Mouse (Mus musculus) MEL-GATA-1-ER (cell line): Measurements from ENCODE around the gene Sf3b5.
A peak's percentile ranks its signal among the peaks of the same experiment; 100 is the strongest.

Experiments
- DNase-seq: peaks from one replicate; pipeline ENCODE4 v3.0.0-alpha.2; 2012; ENCODE audit warnings: low read depth; ENCODE audit errors: extremely low read depth

The Sf3b5 gene

GRCm38 (mm10) chr10:13005043-13005442, at the start of gene Sf3b5:
Sf3b5 (plus strand) TSS chr10:13005343.
- DNase-seq: no peak

GRCm38 (mm10) chr10:12955831-12956230, 49.3 kb upstream of the Sf3b5 start:
- no peak for DNase-seq

- no peak for DNase-seq
These were observed 47.9 kb upstream of the Sf3b5 start for GRCm38 (mm10) chr10:12957271-12957670.

- DNase-seq: no peak
These were observed 43.6 kb upstream of the Sf3b5 start for GRCm38 (mm10) chr10:12961546-12961945.

- DNase-seq: peak; percentile 60
These were observed 42.9 kb upstream of the Sf3b5 start for GRCm38 (mm10) chr10:12962238-12962637.

- peak; percentile 58 for DNase-seq
These were observed 41.6 kb upstream of the Sf3b5 start for GRCm38 (mm10) chr10:12963362-12964147.

GRCm38 (mm10) chr10:12964151-12965075, 40.7 kb upstream of the Sf3b5 start, which contains the start of gene Stx11:
Stx11 (minus strand) TSS chr10:12964298.
- peak; percentile 63 for DNase-seq

- DNase-seq: no peak
These were observed 39.4 kb upstream of the Sf3b5 start for GRCm38 (mm10) chr10:12965669-12966180.

GRCm38 (mm10) chr10:12974572-12974971, 30.6 kb upstream of the Sf3b5 start:
- DNase-seq: no peak

- no peak for DNase-seq
These were observed 29.7 kb upstream of the Sf3b5 start for GRCm38 (mm10) chr10:12975461-12975860.

GRCm38 (mm10) chr10:12975957-12976356, 29.2 kb upstream of the Sf3b5 start:
- DNase-seq: no peak

GRCm38 (mm10) chr10:12976552-12976951, 28.6 kb upstream of the Sf3b5 start:
- no peak for DNase-seq

GRCm38 (mm10) chr10:12977787-12978212, 27.3 kb upstream of the Sf3b5 start:
- DNase-seq: no peak

- no peak for DNase-seq
These were observed 24.1 kb upstream of the Sf3b5 start for GRCm38 (mm10) chr10:12981071-12981470.

GRCm38 (mm10) chr10:12983516-12983915, 21.6 kb upstream of the Sf3b5 start:
- DNase-seq: no peak

- DNase-seq: no peak
These were observed 20.1 kb upstream of the Sf3b5 start for GRCm38 (mm10) chr10:12985028-12985427.

- DNase-seq: peak; percentile 90
These were observed 18.7 kb upstream of the Sf3b5 start for GRCm38 (mm10) chr10:12986485-12986884.

- peak; percentile 79 for DNase-seq
These were observed 18.2 kb upstream of the Sf3b5 start for GRCm38 (mm10) chr10:12986943-12987342.

GRCm38 (mm10) chr10:12991953-12992352, 13.2 kb upstream of the Sf3b5 start:
- no peak for DNase-seq

GRCm38 (mm10) chr10:12993411-12994039, 11.6 kb upstream of the Sf3b5 start:
- no peak for DNase-seq

GRCm38 (mm10) chr10:12996736-12997477, 8.2 kb upstream of the Sf3b5 start:
- peak; percentile 67 for DNase-seq
